Mouse (Mus musculus) heart, postnatal 0 days (tissue): ENCODE results near the gene Rbm47.

Experiments
- CTCF ChIP-seq: IDR thresholded peaks from 2 replicates; pipeline ENCODE4 v1.5.1; 2016; ENCODE audit warnings: antibody characterized with exemption, control low read depth, low read depth
- EP300 ChIP-seq: IDR thresholded peaks from 2 replicates; pipeline ENCODE4 v1.6.1; 2016; ENCODE audit warnings: antibody characterized with exemption, low read depth

GRCm38 (mm10) chr5:66080529-66081220, 92.2 kb downstream of the Rbm47 start:
- TF ChIP-seq CTCF (no peak), EP300 (no peak)
